Mouse (Mus musculus) right cerebral cortex, postnatal 36 days (tissue): Measurements from ENCODE around the gene 4930438A08Rik.
"Not testable (repeated sequence)": the region's sequence is repeated elsewhere in the genome, so short reads cannot be mapped to it uniquely, and the experiment has no call there.

Experiments
- DNase-seq, 2 experiments: peaks; one replicate each; pipeline ENCODE4 v3.0.0; 2022; ENCODE audit warnings: low spot score in 2 of 2, mixed read lengths in 1 of 2

The 4930438A08Rik gene

DNA sequence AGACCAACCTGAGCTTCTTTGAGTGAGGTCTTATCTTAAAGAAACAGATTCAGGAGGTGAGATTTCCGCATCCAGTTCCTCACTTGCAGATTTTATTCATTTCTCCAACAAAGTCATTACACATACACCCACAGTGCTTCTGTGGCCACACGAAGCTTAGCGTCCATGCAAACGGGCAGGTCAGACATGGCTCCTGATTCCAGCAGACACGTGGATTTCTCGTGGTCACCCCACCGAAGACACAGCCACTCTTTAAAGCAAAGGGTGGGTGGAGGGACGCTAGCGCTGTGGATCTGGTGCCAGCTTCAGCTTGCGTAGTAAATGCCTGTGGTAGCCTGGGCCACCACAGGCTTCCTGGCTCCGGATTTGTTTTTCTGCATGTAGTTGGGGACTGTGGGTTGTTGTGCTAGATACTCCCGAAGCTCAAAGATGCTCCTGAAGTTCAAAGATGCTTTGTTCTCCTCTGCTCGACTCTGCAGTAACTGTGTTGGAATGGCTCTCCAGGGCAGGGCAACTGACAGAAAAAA is 7.4 kb downstream of the 4930438A08Rik start:
- no peak for DNase-seq

DNA sequence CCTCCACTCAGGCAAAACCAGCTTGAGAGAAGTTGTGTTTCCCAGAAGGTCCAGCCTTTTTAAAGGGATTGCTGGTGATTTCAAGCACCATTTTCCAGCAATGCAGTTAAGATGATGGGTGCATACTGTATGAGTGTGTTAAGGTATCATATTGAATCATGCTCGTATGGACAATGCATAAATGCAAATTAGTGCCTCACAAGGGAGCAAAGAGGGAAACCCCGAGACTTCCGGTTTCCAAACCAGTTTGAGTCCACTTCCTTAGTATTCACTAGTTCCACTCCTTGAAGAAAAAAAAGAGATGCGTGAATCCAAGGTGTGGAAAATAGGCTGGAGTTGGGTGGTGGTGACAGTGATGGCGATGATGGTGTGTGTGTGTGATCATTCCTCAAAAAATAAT is 7.9 kb downstream of the 4930438A08Rik start:
- DNase-seq = no peak

DNA sequence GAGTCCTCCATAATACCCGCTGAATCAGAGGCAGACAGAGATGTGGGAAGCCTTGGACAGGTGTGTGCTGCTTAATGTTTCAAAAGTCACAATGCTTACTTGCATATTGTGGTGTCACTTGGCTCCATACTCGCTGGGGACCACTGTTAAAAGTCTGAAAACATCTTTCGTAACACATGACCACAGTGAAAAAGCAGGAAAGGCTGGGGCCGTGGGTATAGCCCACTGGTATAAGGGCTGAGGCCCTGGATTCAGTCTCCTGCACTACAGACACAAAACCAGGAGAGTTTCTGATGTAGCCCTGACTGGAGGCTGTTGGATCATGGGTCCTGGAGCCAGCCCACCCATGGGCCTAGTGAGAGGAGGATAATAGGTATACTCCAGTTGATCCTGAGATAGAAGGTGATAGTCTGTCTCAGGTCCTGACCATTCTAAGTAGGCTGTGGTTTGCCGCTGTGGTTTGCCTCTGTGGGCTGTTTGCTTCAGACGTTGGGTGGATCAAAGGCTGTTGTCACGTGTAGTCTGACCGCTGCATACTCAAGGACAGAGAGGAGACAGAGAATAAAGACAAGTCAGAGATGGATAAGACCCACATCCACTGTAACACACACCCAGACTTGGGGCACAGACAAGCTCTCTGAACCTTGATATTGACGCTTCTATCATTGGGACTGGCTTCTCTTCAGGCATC is 15.5 kb downstream of the 4930438A08Rik start:
- DNase-seq = no peak

DNA sequence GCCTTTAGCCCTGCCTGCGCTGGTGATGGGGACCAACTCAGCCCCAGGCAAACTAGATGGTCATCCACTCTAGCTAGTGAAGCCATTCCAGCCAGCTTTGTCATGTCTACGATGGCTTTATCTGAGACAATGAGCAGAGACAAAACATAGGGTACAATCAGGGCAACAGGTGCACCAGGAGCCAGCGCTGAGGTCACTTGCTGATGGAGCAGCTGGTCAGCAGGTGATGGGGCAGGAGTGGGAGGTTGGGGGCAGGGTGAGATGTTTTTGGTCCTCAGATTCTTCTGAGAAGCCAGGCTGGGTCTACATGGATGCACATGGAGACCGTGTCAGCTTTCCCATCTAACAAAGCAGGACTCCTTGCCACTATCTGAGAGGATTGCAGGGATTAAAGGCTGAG is 16.2 kb downstream of the 4930438A08Rik start:
- no peak for DNase-seq

DNA sequence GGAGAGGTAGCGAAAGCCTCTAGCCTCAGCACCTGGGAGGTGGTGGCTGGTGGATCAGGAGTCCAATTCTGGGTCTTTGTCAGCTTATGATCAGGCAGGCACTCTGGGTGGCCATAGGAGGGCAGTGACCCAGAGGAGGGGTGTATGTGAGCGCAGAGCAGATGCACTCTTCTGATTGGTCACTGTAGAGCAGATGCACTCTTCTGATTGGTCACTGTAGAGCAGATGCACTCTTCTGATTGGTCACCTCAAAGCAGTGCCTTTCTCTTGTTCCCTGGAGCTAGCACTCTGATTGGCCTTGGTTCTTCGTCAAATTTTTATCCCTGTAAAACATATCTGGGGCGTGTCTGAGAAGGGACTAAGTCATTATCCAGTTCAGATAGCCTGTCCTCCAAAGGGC is 18.2 kb downstream of the 4930438A08Rik start:
- no peak for DNase-seq

DNA sequence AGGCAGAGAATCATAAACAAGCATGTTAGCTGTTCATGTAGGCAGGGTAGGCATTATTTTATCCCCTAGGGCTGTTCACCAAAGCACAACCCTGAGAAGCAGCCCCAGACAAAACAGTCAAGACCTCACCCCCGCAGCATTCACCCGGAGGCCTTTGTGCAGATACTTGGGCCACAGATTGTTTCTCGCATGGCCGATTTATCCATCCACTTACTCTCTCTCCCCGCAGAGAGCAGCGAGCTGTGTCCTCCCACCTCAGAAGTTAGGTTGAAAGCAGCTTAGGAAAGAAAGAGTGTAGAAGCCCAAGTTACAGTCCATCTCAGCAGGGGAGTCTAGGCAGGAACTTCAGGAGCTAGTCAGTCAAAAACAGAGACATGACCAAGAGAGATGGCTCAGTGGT is 22.8 kb downstream of the 4930438A08Rik start:
- no peak for DNase-seq

DNA sequence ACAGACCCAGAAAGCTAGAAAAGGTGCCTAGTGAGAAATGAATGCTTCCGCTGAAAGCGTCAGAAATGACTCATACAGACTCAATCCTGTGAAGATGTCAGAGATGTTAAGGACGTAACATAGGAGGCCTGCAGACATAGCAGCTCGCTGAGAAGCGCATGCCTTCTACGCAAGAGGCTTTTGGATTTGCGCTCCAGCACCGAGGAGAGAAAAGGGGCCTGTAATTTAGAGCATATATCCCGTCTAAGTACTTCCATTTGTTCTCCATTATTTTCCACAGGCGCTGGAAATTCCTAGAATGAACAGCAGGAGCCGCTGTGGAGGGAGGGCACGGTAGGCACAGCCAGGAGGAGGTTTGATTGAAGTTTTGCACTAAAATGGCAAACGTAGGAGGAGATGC is 26.5 kb downstream of the 4930438A08Rik start:
- peak in 1 of 2 experiments; percentile 55 for DNase-seq

DNA sequence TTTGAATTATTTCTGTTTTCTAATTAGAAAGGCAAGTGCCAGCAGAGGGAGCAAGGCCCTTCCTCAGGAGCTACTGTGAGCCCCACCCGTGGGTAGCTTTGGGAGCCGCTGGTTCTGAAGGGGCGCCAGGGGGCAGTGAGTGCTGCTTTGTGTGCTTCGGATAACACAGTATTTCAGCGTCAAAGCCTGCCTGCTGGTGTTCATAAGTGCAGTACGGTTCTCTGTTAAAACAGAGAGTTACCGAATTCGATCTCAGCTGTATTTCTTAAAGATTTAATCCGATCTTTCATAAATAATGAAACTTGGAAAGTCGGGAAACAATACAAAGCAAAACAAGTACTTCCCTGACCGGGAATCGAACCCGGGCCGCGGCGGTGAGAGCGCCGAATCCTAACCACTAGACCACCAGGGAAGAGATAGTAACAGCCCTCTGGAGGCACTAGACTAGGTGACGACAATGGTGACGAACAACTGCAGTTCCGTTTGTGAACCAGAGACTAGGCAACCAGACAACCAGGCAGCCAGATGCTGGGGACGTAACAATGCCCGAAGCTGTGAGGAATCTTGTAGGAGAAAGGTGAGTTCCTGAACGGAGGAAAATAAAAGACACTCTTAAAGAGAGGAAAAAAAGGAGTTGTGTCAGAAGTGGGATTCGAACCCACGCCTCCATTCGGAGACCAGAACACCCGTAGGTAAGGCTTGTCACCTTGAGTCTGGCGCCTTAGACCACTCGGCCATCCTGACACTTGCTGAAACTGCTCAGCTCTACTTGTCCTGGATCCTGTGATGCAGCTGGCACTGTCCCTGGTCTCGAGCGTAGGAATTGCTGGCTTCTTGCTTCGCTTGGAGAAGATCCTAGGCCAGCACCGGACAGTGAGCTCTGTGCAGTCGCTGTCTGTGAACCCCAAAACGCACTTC is 27.5 kb downstream of the 4930438A08Rik start:
- DNase-seq = peak; percentile 96 to 98

DNA sequence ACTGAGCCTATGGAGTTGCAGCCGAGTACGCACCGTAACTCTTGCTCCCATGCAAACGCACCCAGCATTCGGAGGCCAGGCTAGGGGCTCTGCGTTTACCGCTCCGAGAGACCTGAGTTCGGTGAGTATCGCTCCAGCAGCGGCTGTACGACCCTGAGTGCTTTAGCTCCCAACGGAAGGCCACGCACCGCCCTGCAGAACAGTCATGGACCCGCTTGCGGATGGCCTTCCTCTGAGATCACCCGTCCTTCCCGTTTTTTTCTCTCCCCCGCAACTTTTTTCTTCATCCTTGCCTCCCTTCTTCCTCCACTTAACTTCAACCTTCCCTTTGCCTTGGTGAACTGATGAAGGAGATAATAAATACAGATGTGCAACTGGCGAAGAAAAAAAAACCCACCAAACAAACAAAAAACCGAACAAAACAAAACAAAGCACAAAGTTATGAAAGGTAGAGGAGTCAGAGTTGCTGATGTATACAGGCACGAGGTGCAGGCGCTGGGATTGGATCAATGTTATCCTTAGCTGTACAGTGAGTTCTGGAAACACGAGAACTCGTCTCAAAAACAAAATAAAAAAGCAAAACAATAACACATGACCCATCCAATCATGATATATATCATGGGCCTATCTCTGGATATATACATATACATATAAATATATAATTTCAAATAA is 28.3 kb downstream of the 4930438A08Rik start:
- DNase-seq = no peak

DNA sequence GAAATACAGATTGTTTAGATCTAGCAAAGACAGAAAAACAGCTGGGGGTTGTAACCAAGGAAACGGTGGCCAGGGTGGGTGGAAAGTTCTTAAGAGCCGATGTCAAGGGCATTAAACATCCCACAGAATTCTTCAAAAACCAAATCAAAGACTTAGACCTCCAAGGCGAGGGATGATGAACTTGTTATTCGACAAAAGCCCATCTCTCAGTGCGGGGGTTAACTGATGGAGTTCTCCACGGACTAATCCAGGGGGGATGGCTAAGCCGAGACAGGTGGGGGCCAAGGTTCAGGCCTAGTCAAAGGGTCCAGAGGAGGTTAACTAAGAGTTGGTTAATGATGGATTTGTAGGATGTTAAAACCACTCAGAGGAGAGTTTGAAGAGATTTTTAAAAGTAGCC is 29.0 kb downstream of the 4930438A08Rik start:
- DNase-seq = no peak

DNA sequence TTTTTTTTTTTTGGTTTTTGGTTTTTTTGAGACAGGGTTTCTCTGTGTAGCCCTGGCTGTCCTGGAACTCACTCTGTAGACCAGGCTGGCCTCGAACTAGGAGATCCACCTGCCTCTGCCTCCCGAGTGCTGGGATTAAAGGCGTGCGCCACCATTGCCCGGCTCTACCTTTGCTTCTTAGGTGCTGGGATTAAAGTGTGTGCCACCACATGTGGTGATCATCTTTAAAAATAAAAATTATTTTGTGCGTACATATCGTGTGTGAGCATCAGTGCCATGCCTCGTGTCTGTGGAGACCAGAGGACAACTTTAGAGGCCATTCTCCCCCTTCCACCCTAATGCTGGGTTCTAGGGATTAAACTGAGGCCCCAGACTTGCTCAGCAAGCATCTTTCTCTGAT is 30.7 kb downstream of the 4930438A08Rik start:
- DNase-seq = not testable (repeated sequence)

DNA sequence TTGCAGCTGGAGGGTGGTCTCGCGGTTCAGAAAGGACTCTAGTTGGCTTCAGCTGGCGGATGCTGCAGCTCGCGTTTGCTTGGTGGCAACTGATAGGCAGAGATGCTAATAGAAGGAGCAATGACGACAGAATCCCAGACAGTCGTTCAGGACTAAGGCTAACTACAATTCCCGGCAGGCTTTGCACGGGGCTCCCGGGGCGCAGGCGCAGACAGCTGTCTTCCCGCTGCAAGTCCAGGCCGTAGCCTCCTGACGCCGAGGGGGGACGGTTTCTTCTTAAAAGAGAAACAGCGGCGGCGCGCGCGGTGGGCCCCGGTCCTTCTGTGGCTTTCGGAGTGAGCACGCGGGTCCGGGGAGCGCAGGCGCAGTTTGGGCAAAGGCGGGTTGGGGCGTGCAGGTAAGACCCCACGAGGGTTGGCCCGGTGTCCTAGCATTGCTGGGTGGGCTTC is 32.3 kb downstream of the 4930438A08Rik start, which contains the start of gene Zfp692:
TSS of gene Zfp692 (plus strand) at position 210 of the 449 bp plus-strand sequence.
- peak; percentile 96 to 97 for DNase-seq

DNA sequence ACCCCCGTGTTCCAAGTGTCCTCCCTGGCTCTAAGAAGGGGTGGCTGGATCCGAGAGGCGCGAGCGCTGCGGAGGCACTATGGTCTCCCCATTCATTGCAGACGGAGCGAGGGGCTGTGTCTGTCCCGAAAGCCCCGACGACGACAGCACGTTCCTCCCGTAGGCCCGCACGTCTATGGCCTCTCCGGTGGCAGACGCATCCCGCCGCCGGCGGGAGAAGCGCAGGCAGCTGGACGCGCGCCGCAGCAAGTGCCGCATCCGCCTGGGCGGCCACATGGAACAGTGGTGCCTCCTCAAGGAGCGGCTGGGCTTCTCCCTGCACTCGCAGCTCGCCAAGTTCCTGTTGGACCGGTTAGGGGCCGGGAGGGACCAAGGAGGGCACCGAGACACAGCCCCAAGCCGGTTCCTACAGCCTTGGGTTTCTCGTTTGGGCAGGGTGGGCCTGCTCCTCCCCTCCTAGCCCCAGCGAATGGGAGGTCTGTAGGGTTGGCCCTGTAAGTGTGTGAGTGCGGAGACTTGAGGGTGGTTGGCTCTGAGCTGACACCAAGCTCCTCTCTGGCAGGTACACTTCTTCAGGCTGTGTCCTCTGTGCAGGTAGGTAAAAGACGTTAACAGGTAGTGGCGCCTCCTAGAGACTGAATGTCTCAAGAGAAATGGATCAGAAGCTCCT is 32.9 kb downstream of the 4930438A08Rik start:
- DNase-seq = no peak

DNA sequence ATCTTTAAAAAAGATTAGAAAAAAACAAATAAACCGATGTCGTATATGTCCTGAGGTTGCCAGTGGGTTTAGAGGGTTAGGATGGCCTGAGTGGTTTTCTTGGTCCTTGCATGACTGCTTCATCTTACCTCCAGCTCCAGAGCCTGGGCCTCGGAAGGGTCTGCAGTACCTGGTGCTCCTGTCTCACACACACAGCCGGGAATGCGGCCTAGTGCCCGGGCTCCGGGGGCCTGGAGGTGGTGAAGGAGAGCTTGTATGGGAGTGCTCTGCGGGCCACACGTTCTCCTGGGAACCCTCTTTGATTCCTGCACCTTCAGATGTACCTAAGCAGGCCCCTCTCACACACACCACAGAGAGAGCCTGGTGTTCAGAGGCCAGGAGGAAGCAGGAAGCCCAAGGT is 34.1 kb downstream of the 4930438A08Rik start:
- DNase-seq = no peak

DNA sequence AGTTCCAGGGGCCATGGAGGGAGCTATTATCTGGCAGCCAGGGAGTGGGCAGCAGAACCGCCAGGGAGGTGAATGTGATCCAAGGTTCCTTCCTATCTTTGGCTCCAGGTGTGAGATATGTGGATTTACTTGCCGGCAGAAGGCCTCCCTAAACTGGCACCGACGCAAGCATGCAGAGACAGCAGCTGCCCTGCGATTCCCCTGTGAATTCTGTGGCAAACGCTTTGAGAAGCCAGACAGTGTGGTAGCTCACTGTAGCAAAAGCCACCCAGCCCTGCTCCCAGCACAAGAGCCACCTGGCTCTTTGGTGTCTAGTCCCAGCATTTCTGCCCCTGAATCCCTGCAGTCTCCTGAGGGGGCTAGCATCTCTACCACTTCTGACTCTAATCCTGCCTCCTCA is 39.5 kb downstream of the 4930438A08Rik start:
- no peak for DNase-seq

DNA sequence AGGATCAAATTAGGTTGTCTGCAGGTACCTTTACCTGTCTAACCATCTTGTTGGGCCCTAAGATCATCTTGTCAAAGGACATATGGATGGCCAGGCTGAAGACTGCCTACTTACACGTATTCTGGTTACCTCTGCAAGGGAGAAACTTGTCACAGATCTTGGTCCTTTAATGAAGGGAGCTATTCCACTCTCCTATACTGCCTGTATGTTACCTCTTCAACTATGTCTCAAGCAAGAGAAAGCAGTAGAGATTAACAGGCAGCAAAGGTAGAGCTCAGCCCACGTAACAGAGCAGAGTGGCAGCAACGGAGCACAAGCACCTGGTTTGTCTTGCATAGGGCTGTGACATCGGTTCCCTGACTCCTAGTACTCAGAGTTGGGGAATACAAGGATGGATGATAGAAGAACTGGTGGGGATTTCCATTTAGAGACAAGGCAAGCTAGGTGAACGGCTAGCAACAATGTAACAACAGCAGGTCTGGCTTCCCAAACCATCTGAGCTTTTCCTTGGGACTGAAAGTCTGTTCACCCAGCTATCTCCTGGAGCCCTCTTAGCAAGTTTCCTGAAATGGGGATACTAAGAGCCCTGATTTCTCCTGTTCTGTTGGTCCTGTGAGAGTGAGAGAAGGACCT is 41.1 kb downstream of the 4930438A08Rik start:
- no peak for DNase-seq

DNA sequence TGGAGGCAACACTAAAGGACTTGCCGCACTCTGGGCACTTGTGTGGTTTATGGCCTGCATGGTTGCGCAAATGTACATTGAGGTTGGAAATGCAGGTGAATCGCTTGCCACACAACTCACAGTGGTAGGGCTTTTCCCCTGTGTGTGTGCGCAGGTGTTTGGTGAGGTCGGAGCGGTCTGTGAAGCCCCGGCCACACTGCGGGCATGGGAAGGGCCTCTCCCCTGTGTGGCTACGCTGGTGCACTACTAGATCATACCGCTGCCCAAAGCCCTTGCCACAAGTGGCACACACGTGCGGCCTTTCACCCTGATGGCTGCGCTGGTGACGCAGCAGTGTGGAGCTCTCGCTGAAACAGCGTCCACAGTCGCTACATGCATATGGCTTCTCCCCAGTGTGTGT is 41.7 kb downstream of the 4930438A08Rik start:
- DNase-seq = no peak

DNA sequence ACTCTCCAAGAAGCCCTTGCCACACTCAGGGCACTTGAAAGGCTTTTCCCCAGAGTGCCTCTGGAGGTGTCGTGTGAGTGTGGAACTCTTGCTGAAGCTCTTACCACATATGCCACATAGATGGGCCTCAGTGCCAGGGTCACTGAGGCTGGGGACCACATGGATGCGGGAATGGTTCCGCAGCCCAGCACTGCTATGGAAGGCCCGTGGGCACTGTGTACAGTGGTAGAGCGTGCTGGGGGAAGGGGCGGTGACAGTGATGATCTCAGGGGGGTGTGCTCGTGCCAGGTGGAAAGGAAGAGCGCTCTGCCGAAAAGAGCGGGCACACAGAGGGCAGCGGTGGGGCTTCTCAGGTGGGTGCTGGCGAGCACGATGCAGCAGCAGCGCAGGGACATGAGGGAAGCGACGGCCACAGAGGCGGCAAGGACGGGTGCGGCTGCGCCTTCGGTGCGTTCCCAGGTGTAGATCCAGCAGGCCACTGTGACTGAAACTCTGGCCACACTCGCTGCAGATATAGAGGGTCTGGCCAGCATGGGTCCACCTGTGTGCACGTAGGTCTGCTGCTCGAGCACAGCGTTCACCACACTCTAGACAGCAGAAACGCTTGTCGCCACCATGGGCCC is 42.3 kb downstream of the 4930438A08Rik start:
- no peak for DNase-seq

DNA sequence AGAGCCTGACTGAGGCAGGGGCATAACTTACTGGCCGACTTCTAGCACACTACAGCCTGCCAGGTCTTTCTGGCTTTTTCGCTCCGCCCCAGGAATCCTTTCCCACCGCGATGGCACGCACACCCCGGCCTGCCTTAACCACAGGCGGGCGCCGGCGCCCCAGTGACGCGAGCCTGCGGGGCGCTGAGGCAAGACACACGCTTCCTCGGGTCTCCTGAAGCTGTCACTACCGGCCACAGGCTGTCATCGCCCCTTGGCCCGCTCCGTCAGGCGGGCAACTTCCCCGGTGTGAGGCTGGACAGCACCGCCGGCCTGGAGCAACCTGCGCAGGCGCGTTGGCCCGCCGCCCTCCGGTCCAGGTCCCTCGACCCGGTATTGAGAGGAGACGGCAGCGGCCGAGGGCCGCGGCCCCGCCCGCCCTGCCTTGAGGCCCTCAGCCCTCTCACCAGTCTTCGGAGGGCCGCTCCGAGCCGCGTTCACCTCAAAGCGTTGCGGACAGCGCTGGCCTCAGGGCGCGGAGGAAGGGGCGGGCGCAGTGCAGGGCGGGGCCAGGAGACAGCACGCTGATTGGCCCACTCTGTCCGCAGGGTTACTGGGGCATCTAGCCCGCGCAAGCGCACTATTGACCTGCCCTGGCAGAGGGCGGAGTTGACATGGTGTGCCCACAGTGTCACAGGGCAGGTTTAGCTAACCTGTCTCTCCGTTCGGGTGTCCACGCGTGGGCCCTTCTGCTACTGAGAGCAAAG is 48.4 kb downstream of the 4930438A08Rik start:
- DNase-seq = peak; percentile 94 to 95
